Mouse (Mus musculus) inflammation-experienced regulatory T-cells, adult 6 months (primary cell): ENCODE data around the gene Fam221a. TPM values are rescaled to one million over a fixed set of nuclear protein-coding genes. Genes with fewer than 3 reads are reported as not detected.

Experiments used
- ATAC-seq: one replicate; pipeline ENCODE4 v1.8.0; 2017
- polyA plus RNA-seq, 3 experiments: library from polyadenylated mRNA; unstranded; fragments of 100-300 nt; shearing (Covaris generic); gene quantifications; one replicate each; pipeline ENCODE4 v1.2.1; 2017

Gene Fam221a
- 1 to 10 TPM; 4.0 to 5.4 (median 4.2) TPM for polyA plus RNA-seq

DNA sequence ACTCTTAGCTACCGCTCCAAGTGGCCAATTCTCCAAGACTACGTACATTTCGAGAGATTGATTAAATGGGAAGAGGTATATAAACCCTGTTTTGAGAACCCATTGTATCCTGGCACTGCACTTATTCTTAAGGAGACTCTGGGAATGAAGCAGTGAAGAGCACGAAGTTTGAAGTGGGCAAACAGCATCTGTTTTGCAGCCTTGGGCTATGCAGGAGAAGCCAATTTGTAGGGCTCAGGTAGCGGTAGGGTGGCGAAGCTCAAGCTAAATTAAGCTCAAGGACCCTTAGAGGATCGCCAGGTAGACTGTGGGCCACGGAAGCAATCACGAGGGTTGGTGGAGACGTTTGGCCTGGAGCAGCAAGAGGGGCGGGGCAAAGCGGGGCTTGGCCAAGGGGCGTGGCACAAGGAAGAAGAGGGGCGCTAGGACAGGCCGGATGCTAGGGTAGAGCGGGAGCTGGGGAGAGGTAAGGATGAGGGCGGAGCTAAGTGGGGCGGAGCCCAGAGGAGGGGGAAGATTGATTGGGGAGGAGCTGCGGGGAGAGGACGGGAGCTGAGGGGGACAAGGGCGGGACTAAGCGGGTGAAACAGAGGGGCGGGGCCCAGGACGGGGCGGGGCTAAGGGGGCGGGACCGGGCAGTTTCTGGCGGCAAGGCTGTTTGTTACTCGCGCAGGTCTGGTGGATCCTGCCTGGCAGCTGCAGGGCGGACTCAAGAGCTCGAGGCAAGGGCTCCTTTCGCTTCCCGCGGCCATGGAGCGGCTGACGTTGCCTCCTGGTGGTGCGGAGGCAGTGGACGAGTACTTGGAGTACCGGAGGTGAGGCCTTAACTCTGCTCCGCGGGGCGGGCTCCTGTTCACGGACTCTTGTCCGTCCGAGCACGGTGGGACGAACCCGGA, at the start of gene Fam221a:
TSS of gene Fam221a (plus strand) at position 581 of the 896 bp plus-strand sequence.
- ATAC-seq: peak; percentile 98

DNA sequence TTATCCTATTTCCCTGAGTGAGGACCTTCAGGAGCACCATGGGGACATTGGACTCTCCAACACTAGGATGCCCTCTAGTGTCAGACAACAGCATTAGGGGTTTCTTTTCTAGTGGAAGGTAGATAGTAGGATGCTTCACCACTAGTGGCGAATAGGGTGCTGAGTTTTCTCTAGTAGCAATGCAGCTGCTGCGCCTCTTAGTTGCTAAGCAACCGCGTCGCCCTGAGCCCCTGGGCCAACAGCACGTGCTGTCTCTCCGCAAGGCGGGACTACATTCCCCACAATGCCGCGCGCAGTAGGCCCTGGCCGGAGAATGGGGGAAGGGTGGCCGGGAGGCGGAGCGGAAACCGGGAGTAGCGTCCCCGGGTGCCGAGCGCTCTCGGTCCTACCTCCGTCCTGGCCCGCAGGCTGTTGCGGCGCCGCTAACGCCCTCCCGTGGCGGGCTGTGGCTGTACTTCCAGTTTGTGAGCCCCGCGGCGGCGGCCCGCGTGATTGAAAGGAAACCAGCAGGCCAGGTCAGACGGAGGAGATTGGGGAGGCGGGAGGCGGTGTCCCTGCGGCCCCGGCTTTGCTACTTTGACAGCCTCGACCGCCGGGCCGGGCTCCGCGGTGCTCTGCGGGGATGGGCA, 48.5 kb upstream of the Fam221a start, which contains the start of gene Ccdc126:
TSS of gene Ccdc126 (plus strand) at position 309 of the 629 bp plus-strand sequence.
- ATAC-seq: peak; percentile 96

DNA sequence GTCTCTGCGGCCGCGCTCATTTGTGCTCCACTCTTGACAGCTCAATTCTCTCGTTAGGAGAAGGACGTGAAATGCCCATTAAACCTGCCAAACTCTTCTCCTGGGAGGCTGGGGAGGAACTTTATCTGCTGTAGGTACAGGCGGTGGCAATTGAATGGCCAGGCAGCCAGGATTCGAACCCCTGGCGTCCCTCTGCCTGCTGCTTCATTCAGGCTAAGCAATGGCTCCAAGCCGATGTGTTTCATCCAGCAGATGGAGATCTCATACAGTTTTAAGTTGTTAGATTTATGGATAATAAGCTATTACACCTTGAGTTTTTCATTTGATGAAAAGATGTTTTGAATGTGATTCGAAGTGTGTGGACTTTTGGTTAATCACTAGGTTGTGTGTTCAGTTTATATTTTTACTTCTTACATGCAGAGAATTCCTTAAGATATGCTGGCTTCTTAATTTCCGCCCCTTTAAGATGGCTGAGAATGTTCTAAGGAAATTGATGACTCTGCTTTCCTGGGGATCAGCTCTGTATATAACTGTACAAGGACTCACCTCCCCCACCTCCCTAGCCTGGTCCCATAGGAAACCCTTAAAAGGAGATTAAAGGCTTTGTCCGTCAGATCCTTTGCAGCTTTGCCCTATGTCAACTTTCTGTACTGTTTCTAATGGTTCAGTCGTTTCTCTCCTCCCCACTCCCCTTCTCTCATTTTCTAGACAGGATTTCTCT, 47.8 kb upstream of the Fam221a start:
- ATAC-seq: no peak

DNA sequence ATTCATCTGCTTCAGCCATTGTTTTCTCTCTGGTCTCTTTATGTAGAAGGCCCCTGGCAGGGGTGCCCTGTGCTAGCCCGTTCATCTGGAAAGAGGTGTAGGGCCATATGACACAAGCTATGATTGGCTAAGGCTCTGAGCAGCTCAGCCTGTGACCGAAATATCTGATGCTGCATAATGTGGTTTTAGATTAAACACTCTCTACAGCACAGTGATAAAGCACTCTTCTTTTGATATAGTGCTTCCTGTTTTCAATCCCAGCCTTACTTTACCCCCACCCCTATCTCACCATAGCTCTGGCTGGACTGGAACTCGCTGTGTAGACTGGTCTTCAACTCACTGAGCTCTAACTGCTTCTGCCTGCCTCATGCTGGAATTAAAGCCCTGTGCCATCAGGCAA, 46.2 kb upstream of the Fam221a start:
- ATAC-seq: peak; percentile 20

DNA sequence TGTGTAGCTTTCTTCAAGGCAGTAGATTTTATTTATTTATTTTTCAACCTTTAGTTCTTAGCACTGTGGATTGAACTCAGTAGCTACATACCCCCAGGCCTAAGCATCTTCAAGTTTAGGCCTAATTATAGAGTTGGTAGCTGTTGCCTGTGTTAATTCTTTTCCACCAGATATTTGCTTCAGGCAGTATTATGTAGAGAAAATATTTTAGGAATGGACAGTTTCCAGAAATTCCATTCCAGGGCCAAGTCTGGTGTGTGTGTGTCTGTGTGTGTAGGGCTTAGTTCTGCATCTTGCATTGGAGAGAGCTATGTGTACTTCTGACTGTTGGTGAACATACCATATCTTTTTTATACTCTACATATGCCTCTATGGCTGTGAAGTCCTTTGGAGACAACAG, 45.5 kb upstream of the Fam221a start:
- no peak for ATAC-seq

DNA sequence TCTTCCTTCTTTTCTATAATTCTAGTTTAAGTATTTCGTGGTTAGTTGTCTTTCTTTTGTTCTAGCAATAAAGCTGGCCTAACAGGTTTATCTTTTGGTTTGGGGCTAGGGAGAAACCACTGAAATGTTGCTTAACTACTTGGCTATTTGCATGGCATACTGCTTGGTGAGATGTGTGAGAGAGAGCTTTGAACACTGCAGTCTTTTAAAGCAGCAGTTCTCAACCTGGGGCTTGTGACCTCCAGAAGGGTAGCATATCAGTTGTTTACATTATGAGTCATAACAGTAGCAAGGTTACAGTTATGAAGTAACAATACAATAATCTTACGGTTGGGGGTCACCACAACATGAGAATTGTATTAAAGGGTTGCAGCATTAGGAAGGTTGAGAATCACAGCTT, 44.6 kb upstream of the Fam221a start:
- no peak for ATAC-seq

DNA sequence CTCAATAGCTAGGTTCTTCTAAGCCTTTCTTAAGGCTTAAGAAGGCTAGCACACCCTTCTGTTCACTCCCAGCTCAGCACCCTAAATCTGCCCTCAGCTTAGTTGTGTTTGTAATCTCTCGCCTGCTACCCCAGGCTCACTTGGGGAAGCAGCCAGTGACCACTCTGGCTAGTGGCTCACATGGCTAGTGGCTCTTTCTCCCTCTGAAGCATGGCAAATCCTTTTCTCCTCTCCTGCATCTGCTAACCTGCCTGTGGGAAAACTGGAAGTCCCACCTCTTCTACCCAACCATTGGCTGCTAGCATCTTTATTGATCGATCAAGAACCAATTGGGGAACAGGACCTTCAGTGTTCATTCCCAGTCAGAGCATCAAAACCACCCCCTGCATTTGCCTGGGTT, 43.0 kb upstream of the Fam221a start:
- ATAC-seq: no peak

DNA sequence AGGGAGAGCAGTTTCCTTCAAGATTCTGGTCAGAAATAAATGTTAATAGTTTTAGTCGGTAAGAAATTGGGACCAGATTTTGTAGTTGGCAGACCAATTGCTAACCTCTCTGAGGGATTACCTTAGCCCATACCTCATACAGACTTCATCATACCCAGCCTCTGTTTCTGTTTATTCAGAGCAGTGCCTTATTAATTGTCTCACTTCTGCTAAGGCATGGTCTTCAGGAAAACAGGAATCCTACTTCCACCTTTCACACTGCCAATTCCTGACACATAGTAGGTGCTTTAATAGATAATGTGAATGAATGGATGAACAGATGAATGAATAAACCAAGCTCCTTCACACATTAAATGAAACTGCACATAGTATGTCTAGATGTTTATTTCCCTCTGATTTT, 42.2 kb upstream of the Fam221a start:
- no peak for ATAC-seq

DNA sequence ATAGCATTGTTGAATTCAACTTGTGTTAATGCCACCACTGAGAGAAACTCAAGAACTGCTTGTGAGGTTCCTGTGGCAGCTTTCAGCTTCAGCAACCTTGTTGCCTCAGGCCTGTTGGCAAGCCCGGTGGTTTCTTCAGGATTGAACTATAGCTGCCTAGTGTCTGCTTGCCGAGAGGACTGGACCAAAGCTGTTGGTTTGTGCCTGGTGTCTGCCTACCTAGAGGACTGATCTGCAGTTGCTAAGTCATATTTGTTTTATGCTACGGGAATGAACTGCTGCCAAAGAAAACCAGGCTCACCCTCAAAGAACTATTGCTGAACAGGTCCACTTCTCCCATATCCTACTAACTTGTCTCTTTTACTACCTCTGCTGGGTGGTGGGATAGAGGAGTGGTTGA, 40.7 kb upstream of the Fam221a start:
- ATAC-seq: no peak

DNA sequence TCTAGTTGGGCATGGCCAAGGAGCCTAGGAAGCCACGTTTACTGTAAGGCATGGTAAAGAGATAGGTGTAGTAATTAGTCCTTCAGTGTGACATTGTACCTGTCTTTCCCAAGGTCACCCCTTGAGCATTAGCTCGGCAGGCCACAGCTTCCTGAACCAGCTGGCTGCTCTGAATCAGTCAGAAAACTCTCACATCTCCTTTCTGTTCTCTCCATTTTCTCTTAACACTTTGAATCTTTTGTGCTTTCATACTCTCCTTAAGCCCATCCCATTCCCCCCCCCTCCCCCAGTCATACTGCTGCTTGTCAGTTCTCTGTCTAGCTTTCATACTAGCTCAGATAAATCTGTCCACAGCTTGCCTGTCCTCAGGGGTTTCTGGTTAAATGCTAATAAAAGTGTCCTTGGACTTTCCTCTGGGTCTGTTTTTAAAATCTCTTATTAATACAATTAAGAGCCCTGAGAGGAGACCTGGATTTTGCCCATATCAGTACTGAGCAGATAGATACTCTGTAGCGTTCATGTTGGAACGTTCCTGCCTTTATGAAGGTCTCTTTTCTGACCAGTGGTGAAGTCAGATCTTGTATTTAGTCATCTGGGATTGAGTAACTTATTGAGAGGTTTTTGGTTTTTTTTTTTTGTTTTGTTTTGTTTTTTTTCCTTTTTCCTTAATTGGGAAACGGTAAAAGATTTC, 36.0 kb upstream of the Fam221a start:
- no peak for ATAC-seq

DNA sequence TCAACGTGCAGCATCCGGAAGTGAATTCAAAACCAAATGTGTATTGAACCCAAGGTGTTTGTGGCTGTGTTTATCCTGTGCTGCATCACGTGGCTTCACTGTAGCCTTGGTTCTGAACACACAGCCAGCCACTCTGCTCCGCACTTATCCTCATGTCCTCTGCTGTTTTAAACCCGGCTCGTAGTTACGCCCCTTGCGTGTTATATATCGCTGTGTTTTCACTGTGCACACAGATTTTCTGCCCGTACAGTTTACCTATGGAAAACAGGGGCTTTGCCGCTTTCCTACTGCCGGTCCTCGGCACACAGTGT, 35.5 kb upstream of the Fam221a start:
- no peak for ATAC-seq

DNA sequence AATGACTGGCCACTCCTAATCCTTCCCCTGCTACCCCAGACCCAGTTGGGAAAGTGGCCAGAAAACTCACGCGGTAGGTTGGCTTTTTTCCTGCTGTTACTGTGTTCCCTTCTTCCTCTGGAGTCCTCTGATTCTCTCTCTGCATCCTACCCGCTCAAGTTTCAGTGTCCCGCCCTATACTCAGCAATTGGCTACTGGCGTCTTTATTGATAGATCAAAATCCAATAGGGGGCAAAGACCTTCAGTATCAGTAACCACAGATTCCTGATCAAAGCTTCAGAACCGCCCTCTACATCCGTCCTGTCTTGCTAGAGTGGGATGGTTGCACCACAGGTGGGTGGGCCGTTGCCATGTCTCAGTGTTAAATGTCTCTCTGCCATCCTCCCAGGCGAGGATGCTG, 29.0 kb upstream of the Fam221a start:
- peak; percentile 60 for ATAC-seq

DNA sequence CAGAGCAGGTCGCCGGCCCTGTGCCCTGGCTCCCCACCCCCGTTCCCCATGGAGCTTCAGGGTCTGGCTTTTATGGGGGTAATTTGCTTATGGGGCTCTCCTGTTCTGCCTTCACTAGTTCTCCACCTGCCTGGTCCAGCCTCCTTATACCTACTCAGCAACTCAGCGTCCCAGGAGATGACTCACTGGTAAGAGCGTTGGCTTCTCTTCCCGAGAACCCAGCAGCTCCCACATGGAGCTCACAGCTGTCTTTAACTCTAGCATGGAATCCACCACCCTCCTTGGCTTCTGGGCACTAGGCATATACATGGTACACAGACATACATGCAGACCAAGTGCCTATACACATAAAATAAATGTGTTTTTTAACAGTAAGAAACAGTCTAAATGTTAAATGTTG, 28.4 kb upstream of the Fam221a start:
- no peak for ATAC-seq

DNA sequence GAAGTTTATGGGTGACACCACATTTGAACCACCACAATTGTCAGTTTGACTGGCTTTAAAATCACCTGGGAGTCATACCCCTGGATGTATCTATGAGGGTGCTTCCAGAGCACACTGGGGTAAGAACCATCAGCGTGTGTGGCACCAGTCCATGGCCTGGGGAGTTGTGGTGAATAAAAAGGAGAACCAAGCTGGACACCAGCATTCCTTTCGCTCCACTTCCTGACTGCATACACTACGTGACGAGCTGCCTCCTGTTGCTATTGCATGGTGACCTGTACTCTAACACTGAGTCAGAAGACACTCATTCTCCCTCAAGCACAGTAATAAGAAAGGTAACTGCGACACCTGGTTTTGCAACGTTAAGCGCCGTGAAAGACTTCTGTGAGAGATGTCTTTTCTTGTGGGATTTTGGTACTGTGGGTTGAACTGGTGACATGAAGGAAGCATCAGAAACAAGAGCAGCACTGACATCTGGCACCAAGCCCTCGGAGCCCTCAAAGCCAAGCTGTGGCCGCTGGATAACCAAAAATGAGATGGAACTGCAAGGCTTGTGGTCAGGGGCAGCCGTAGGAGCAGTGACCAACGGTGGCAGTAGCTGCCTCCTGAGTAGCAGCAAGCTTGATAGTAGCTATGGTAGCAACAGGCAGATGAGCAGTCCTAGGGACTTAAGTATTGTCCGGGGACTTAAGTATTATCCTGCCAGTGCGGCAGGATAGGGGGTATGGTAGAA, 23.6 kb upstream of the Fam221a start:
- ATAC-seq: no peak

DNA sequence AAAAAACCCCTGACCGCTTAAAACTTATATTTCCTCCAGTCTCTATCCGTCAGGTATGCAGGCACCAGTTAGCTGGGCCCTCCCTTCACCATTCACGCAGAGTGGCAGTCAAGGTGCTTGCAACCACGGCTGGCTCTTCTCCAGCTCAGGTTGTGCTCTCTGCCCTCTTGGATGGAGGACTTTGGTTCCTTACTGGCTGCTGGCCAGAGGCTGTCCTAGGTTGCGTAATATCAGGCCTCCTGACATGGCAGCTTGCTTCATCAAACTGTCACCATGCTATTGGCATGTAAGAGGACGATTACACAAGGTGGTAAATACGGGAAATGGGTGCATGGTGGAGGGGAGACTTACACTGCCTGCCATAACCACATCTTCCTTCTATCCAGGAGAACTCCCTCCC, 17.7 kb upstream of the Fam221a start:
- no peak for ATAC-seq

DNA sequence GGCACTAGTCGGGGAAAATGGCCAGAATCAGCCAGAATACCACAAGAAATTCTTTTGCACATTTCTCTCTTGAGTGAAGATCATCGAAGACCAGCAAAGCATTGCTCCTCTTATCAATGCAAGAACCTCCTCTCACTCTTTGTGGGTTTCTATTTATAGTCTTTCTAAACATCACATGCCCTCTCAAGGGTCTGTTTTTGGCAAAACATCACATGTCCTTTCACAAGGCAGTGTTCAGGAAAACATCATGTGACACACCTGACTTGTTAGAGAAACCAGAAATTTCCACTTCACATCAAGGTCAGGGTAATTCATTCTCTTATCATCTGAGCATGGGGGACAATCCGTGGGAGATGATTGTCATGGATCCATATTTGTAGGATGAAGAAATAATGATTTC, 12.9 kb upstream of the Fam221a start:
- peak; percentile 61 for ATAC-seq

DNA sequence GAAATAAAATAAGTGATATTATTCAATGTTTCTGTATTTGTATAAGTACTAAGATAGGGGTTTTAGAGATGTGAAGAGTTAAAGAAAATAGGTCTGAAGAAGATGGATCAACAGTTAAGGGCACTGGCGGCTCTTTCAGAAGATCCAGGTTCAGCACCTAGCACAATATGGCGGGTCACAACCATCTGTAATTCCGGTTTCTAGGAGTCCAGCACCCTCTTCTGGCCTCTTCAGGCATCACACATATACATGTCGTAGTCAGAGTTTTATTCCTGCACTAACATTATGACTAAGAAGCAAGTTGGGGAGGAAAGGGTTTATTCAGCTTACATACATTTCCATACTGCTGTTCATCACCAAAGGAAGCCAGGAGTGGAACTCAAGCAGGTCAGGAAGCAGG, 12.4 kb upstream of the Fam221a start:
- ATAC-seq: no peak

DNA sequence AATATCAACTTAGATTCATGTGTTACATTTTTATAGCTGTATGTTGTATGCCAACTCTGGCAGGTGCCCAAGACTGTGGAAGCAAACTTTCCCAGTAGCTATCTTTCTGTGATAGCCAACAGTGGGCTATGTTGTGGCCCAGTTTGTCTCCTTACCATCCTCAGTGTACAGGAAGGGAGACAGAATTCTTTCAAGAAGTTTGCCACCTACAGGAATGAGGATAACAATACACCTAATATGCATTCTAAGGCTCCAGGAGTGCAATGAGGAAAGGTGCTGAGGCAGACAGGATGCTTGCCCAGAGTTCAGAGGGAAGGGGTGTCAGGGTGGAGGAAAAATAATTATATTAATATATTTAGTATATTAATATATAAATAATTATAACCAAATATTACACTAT, 7.1 kb upstream of the Fam221a start:
- no peak for ATAC-seq

DNA sequence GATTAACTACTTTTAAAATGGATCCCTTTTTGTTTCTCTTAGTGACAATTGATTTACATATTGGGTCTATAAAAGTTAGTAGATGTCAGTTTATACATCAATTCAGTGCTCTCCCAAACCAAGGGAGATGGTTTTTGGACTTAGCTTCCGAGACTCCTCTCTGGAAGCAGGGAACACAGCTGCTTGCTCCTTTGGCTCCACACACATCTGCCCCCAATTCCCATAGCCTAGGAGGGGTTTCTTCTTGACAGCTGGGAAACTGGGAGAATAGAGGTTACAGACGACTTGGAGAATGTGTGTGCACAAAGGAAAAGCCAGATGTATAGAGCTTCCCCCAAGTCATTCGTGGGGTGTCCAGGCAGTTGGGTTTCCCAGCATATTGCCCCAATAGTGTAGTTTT, 673 bp downstream of the Fam221a start:
- ATAC-seq: no peak

DNA sequence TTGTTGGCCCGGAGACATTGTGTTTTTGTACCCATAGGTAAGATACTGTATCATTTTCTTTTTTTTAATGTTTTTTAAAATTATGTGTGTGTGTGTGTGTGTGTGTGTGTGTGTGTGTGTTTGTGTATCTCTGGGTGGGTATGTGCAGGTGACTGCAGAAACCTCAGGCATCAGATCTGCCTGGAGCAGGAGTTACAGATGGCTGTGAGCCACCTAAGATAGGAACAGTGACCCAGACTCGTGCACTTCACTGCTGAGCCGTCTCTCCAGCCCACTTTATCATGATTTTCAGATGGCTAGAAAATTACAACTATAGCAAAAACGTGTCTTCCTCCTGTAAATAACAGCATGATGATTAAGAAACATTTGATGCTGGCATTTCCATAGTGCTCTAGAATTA, 5.2 kb downstream of the Fam221a start:
- ATAC-seq: no peak

DNA sequence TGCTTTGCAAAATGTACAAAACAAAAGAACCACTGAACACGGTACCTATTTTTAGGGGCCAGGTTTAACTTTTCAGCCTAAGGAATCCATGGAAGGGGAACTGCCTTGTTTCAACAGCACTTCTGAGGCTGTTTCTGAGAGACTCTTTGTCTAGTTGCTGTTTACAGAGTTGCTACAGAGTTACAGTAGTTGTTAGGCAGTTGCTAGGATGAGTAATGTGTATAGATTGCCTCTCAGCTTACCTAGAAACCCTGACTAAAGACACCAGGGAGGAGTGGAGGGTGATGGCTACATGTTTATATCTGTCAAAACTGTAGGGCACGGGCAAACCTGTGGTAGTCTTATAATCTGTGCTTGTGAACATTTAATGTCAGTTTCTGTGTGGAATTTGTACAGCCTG, 6.4 kb downstream of the Fam221a start:
- no peak for ATAC-seq

DNA sequence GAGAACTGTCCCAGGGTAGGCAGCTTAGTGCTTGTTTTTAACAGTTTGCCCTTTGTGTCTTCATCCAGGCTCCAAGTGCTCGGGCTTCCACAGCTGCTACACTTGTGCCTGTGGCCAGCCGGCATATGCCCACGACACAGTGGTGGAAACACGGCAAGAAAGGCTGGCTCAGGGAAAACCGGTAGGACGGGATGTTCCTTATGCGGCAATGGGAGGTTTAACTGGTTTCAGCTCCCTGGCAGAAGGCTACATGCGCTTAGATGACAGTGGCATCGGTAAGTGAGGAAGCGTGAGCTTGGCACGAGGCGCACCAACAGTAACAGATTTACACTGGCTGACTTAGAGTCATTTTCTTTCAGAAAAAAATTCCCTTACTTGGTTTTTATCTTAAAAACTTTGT, 10.8 kb downstream of the Fam221a start:
- ATAC-seq: no peak
